Mouse (Mus musculus) liver, embryonic 15.5 days (tissue): Measurements from ENCODE around the gene Fam71e2. TPM values are rescaled to one million over a fixed set of nuclear protein-coding genes. Genes with fewer than 3 reads are reported as not detected.

ENCODE experiments used
- ATAC-seq: fragments of 200-750 bp; cut with Nextera tagmentation; 2 replicates; pipeline ENCODE4 v1.8.0; 2017; ENCODE audit warnings: moderate number of reproducible peaks, mild to moderate bottlenecking, moderate library complexity; ENCODE audit not compliant: insufficient read depth
- H3K27ac ChIP-seq: fragments of 300-500 bp; sonication (generic); replicated peaks from 2 replicates; pipeline ENCODE4 v1.5.1; 2015; ENCODE audit warnings: mild to moderate bottlenecking, inconsistent platforms
- H3K27me3 ChIP-seq: fragments of 300-500 bp; sonication (generic); 2 replicates; pipeline ENCODE4 v1.6.1; 2015; ENCODE audit warnings: mild to moderate bottlenecking, inconsistent platforms
- H3K36me3 ChIP-seq: fragments of 300-500 bp; sonication (generic); replicated peaks from 2 replicates; pipeline ENCODE4 v1.6.1; 2015; ENCODE audit warnings: moderate library complexity, mild to moderate bottlenecking, inconsistent platforms
- H3K4me1 ChIP-seq: fragments of 300-500 bp; sonication (generic); replicated peaks from 2 replicates; pipeline ENCODE4 v1.6.1; 2015; ENCODE audit warnings: inconsistent platforms
- H3K4me2 ChIP-seq: fragments of 300-500 bp; sonication (generic); 2 replicates; pipeline ENCODE4 v1.6.1; 2015; ENCODE audit warnings: moderate library complexity, mild to moderate bottlenecking, inconsistent platforms
- H3K4me3 ChIP-seq: fragments of 300-500 bp; sonication (generic); replicated peaks from 2 replicates; pipeline ENCODE4 v1.5.1; 2015; ENCODE audit warnings: mild to moderate bottlenecking, inconsistent platforms
- H3K9ac ChIP-seq: fragments of 300-500 bp; sonication (generic); 2 replicates; pipeline ENCODE4 v1.6.1; 2015; ENCODE audit warnings: moderate library complexity, mild to moderate bottlenecking, inconsistent platforms
- H3K9me3 ChIP-seq: fragments of 300-500 bp; sonication (generic); replicated peaks from 2 replicates; pipeline ENCODE4 v1.6.1; 2016; ENCODE audit warnings: inconsistent platforms
- WGBS: fragments of 180-500 bp; shearing (Covaris S2); methylation state at CpG from one replicate; pipeline ENCODE4 v1.1.7; 2015; ENCODE audit warnings: mixed read lengths; ENCODE audit not compliant: insufficient replicate concordance; 5-methylcytosine and 5-hydroxymethylcytosine counted together
- polyA plus RNA-seq: library from polyadenylated mRNA; unstranded; fragments of >200 nt; fragmentation: Nextera tagmentation; extraction: Ambion mirVana; gene quantifications from 2 replicates; pipeline ENCODE4 v1.2.1, GENCODE M21; 2015

The Fam71e2 gene
- polyA plus RNA-seq, 1 experiment from 2014 or later = not detected

- Histone ChIP-seq H3K36me3 (peaks cover 50% of the 10 kb centered on the region), H3K27me3 (no peaks in the 10 kb centered on the region), H3K4me3 (peak overlapping the region; percentile 10; the same call in 1 of the 2 replicates), H3K9me3 (no peaks in the 10 kb centered on the region), H3K4me2 (peak overlapping the region; percentile 56), H3K9ac (peak overlapping the region; percentile 47), H3K4me1 (peaks cover 98% of the 10 kb centered on the region), H3K27ac (peak overlapping the region; percentile 93)
- ATAC-seq = peak; percentile 75
- WGBS = 41% methylated on average over 9 of the region's 9 CpGs
Observed at GRCm38 (mm10) chr7:4747156-4747899, 23.8 kb downstream of the Fam71e2 start.

- Histone ChIP-seq H3K4me2 (peak overlapping the region; percentile 56), H3K27ac (peak overlapping the region; percentile 93), H3K9me3 (no peaks in the 10 kb centered on the region), H3K27me3 (no peaks in the 10 kb centered on the region), H3K4me1 (peaks cover 98% of the 10 kb centered on the region), H3K9ac (0 out of 2 replicates have a peak overlapping the region, but pooled peaks have one; percentile 12), H3K36me3 (peaks cover 54% of the 10 kb centered on the region), H3K4me3 (peak overlapping the region; percentile 10; the same call in 1 of the 2 replicates)
- no peak for ATAC-seq
- WGBS = 83% methylated on average over 22 of the region's 22 CpGs
Observed at GRCm38 (mm10) chr7:4746326-4746980, 24.6 kb downstream of the Fam71e2 start.

GRCm38 (mm10) chr7:4744886-4745285, 26.2 kb downstream of the Fam71e2 start:
- 51% methylated on average over 6 of the region's 6 CpGs for WGBS
- no peak overlapping the region for H3K4me3 ChIP-seq
- no peaks in the 10 kb centered on the region for H3K9me3 ChIP-seq
- no peak overlapping the region for H3K9ac ChIP-seq
- no peaks in the 10 kb centered on the region for H3K27me3 ChIP-seq
- peak overlapping the region; percentile 94 for H3K27ac ChIP-seq
- ATAC-seq = no peak
- peaks cover 53% of the 10 kb centered on the region for H3K36me3 ChIP-seq
- H3K4me1 ChIP-seq = peaks cover 97% of the 10 kb centered on the region
- H3K4me2 ChIP-seq = peak overlapping the region; percentile 88

GRCm38 (mm10) chr7:4743354-4743753, 27.7 kb downstream of the Fam71e2 start:
- no peak for ATAC-seq
- Histone ChIP-seq H3K27me3 (no peaks in the 10 kb centered on the region), H3K9me3 (no peaks in the 10 kb centered on the region), H3K36me3 (peaks cover 46% of the 10 kb centered on the region), H3K4me2 (peak overlapping the region; percentile 88), H3K4me1 (peaks cover 93% of the 10 kb centered on the region), H3K4me3 (peak overlapping the region; percentile 78), H3K9ac (peak overlapping the region; percentile 83; the same call in 1 of the 2 replicates), H3K27ac (peak overlapping the region; percentile 94)
- WGBS = 19% methylated on average over 2 of the region's 2 CpGs

- Histone ChIP-seq H3K9ac (peak overlapping the region; percentile 83), H3K27ac (peak overlapping the region; percentile 94), H3K4me3 (peak overlapping the region; percentile 78), H3K27me3 (no peaks in the 10 kb centered on the region), H3K36me3 (peaks cover 46% of the 10 kb centered on the region), H3K4me2 (peak overlapping the region; percentile 88), H3K4me1 (peaks cover 84% of the 10 kb centered on the region), H3K9me3 (no peaks in the 10 kb centered on the region)
- no peak for ATAC-seq
- WGBS = 58% methylated on average over 6 of the region's 6 CpGs
Observed at GRCm38 (mm10) chr7:4742482-4742819, 28.7 kb downstream of the Fam71e2 start.

GRCm38 (mm10) chr7:4741672-4742481, 29.2 kb downstream of the Fam71e2 start:
- H3K36me3 ChIP-seq = peaks cover 44% of the 10 kb centered on the region
- H3K9me3 ChIP-seq = no peaks in the 10 kb centered on the region
- 58% methylated on average over 21 of the region's 21 CpGs for WGBS
- H3K27me3 ChIP-seq = no peaks in the 10 kb centered on the region
- H3K4me3 ChIP-seq = peak overlapping the region; percentile 78
- H3K27ac ChIP-seq = peak overlapping the region; percentile 94
- H3K9ac ChIP-seq = peak overlapping the region; percentile 83
- peaks cover 78% of the 10 kb centered on the region for H3K4me1 ChIP-seq
- ATAC-seq = peak; percentile 45
- H3K4me2 ChIP-seq = peak overlapping the region; percentile 88

- 5% methylated on average over 4 of the region's 4 CpGs for WGBS
- Histone ChIP-seq H3K9ac (peak overlapping the region; percentile 83), H3K4me2 (peak overlapping the region; percentile 88), H3K9me3 (no peaks in the 10 kb centered on the region), H3K36me3 (peaks cover 37% of the 10 kb centered on the region), H3K27me3 (no peaks in the 10 kb centered on the region), H3K4me3 (peak overlapping the region; percentile 78), H3K27ac (peak overlapping the region; percentile 94), H3K4me1 (peaks cover 71% of the 10 kb centered on the region)
- ATAC-seq = peak; percentile 51
Observed at GRCm38 (mm10) chr7:4741151-4741550, 30.0 kb downstream of the Fam71e2 start.

GRCm38 (mm10) chr7:4740309-4740727, 30.8 kb downstream of the Fam71e2 start:
- H3K9me3 ChIP-seq = no peaks in the 10 kb centered on the region
- peak overlapping the region; percentile 83 for H3K9ac ChIP-seq
- H3K27ac ChIP-seq = peak overlapping the region; percentile 94
- H3K36me3 ChIP-seq = peaks cover 28% of the 10 kb centered on the region
- 0% methylated on average over 14 of the region's 14 CpGs for WGBS
- peaks cover 63% of the 10 kb centered on the region for H3K4me1 ChIP-seq
- H3K4me3 ChIP-seq = peak overlapping the region; percentile 78
- H3K27me3 ChIP-seq = no peaks in the 10 kb centered on the region
- ATAC-seq = peak; percentile 1
- H3K4me2 ChIP-seq = peak overlapping the region; percentile 88

- H3K9me3 ChIP-seq = no peaks in the 10 kb centered on the region
- peak; percentile 90 for ATAC-seq
- peaks cover 60% of the 10 kb centered on the region for H3K4me1 ChIP-seq
- peak within 1 kb of the TSS; percentile 94 for H3K27ac ChIP-seq
- H3K27me3 ChIP-seq = no peaks in the 10 kb centered on the region
- peak within 1 kb of the TSS; percentile 88 for H3K4me2 ChIP-seq
- H3K36me3 ChIP-seq = peaks cover 26% of the 10 kb centered on the region; the same call in 1 of the 2 replicates
- peak within 1 kb of the TSS; percentile 78 for H3K4me3 ChIP-seq
- peak within 1 kb of the TSS; percentile 83 for H3K9ac ChIP-seq
- WGBS = under 1% methylated on average over 39 of the region's 44 CpGs
Observed at GRCm38 (mm10) chr7:4739544-4740275, 31.4 kb downstream of the Fam71e2 start, which contains the start of gene Kmt5c. Kmt5c (plus strand) TSS chr7:4740115.

- Histone ChIP-seq H3K27me3 (no peaks in the 10 kb centered on the region), H3K4me2 (peak overlapping the region; percentile 88), H3K4me3 (peak overlapping the region; percentile 78), H3K9ac (peak overlapping the region; percentile 45), H3K27ac (peak overlapping the region; percentile 58), H3K36me3 (peaks cover 21% of the 10 kb centered on the region; the same call in 1 of the 2 replicates), H3K9me3 (no peaks in the 10 kb centered on the region), H3K4me1 (peaks cover 55% of the 10 kb centered on the region)
- ATAC-seq = no peak
- WGBS = 49% methylated on average over 10 of the region's 10 CpGs
Observed at GRCm38 (mm10) chr7:4739041-4739543, 32.0 kb downstream of the Fam71e2 start.
